Mouse (Mus musculus) midbrain, embryonic 16.5 days (tissue): ENCODE data around the gene Klf7. TPM values are rescaled to one million over a fixed set of nuclear protein-coding genes. Genes with fewer than 3 reads are reported as not detected.

Experiments
- ATAC-seq: fragments of 200-750 bp; cut with Nextera tagmentation; 2 replicates; pipeline ENCODE4 v1.8.0; 2017; ENCODE audit warnings: moderate TSS enrichment
- H3K27ac ChIP-seq: fragments of 300-500 bp; sonication (generic); 2 replicates; pipeline ENCODE4 v1.5.1; 2014; ENCODE audit warnings: mild to moderate bottlenecking, low read length, mixed read lengths
- H3K27me3 ChIP-seq: fragments of 300-500 bp; sonication (generic); 2 replicates; pipeline ENCODE4 v1.6.1; 2014; ENCODE audit warnings: low read depth, low read length, mixed read lengths; ENCODE audit not compliant: control insufficient read depth, insufficient read depth
- H3K36me3 ChIP-seq: fragments of 300-500 bp; sonication (generic); 2 replicates; pipeline ENCODE4 v1.6.1; 2014; ENCODE audit warnings: mild to moderate bottlenecking, low read length, moderate library complexity, mixed read lengths; ENCODE audit not compliant: control insufficient read depth, insufficient read depth
- H3K4me1 ChIP-seq: fragments of 300-500 bp; sonication (generic); 2 replicates; pipeline ENCODE4 v1.6.1; 2014; ENCODE audit warnings: mild to moderate bottlenecking, low read length, mixed read lengths; ENCODE audit not compliant: control insufficient read depth, insufficient read depth
- H3K4me2 ChIP-seq: fragments of 300-500 bp; sonication (generic); 2 replicates; pipeline ENCODE4 v1.6.1; 2014; ENCODE audit warnings: mild to moderate bottlenecking, low read length, mixed read lengths
- H3K4me3 ChIP-seq: fragments of 300-500 bp; sonication (generic); 2 replicates; pipeline ENCODE4 v1.5.1; 2014; ENCODE audit warnings: low read depth, mild to moderate bottlenecking, low read length, moderate library complexity, mixed read lengths
- H3K9ac ChIP-seq: fragments of 300-500 bp; sonication (generic); 2 replicates; pipeline ENCODE4 v1.6.1; 2014; ENCODE audit warnings: low read depth, low read length, mixed read lengths
- H3K9me3 ChIP-seq: fragments of 300-500 bp; sonication (generic); replicated peaks from 2 replicates; pipeline ENCODE4 v1.6.1; 2014; ENCODE audit warnings: mild to moderate bottlenecking, low read length, mixed read lengths; ENCODE audit not compliant: control insufficient read depth, poor library complexity, severe bottlenecking
- WGBS: fragments of 180-500 bp; shearing (Covaris S2); extraction: QIAGEN DNeasy Blood & Tissue Kit; methylation state at CpG from one replicate; pipeline ENCODE4 v1.1.7; 2014; 5-methylcytosine and 5-hydroxymethylcytosine counted together
- polyA plus RNA-seq: library from polyadenylated mRNA; unstranded; fragments of >200 nt; fragmentation: Nextera tagmentation; extraction: Ambion mirVana; gene quantifications from 2 replicates; pipeline ENCODE4 v1.2.1, GENCODE M21; 2015

Gene Klf7
- polyA plus RNA-seq, 1 experiment from 2014 or later: 130 TPM

DNA sequence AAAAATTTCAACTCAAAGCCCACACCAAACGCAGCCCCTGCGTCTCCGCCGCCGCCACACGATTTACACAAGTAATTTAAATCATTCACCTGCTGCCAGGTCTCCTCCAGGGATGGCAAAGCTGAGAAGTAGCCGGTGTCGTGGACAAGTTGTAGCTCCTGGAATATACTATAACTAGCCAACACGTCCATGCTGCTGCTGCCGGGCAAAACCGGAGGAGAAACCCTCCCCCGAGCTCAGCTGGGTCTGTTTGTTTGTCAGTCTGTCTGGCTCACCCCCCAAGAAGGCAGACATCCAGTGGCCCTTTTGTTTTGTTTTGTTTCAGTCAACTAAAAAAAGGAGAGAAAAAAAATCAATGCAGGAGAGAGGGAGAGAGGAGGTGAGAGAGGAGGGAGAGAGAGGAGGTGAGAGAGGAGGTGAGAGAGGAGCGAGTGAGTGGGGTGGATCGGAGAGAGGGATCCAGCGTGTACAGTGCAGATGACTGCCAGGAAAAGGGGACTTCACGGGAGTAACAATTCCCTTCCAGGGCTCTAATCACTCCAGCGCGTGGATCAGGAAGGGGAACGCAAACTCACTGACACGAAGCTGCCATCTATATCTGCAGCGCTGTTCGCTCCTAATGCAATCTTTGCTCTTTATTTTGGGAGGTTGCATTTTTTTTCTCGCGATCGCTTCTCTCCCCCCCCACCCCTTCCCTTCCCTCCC is 1.1 kb downstream of the Klf7 start:
- ATAC-seq: peak; percentile 71
- Histone ChIP-seq H3K4me1 (peaks cover 27% of the 10 kb centered on the region), H3K4me3 (peak overlapping the region; percentile 69), H3K27ac (peak overlapping the region; percentile 100), H3K9me3 (no peaks in the 10 kb centered on the region), H3K4me2 (peak overlapping the region; percentile 74), H3K9ac (peak overlapping the region; percentile 71), H3K27me3 (no peaks in the 10 kb centered on the region), H3K36me3 (no peaks in the 10 kb centered on the region)
- under 1% methylated on average over 25 of the region's 25 CpGs for WGBS

DNA sequence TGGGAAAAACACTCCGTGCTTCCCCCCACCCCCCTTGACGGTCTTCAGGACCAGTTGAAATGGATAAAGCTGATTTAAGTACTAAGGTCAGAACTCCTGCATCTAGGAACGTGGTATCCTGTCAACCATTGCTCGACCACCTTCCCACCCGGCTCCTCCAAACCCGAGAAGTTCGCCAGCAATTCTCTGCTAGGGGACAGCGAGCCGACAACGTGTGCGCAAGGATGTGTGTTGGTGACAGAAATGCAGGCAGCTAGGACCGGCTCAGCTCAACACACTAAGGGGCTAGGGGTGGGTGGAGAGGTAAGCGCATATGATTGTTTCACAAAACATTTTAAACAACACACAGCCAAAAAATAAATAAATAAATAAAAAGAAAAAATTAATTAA is 1.7 kb downstream of the Klf7 start:
- peak overlapping the region; percentile 69 for H3K4me3 ChIP-seq
- ATAC-seq: no peak
- peak overlapping the region; percentile 71 for H3K9ac ChIP-seq
- no peaks in the 10 kb centered on the region for H3K9me3 ChIP-seq
- no peaks in the 10 kb centered on the region for H3K36me3 ChIP-seq
- under 1% methylated on average over 13 of the region's 13 CpGs for WGBS
- peaks cover 33% of the 10 kb centered on the region for H3K4me1 ChIP-seq
- no peaks in the 10 kb centered on the region for H3K27me3 ChIP-seq
- peak overlapping the region; percentile 100 for H3K27ac ChIP-seq
- H3K4me2 ChIP-seq: peak overlapping the region; percentile 74

DNA sequence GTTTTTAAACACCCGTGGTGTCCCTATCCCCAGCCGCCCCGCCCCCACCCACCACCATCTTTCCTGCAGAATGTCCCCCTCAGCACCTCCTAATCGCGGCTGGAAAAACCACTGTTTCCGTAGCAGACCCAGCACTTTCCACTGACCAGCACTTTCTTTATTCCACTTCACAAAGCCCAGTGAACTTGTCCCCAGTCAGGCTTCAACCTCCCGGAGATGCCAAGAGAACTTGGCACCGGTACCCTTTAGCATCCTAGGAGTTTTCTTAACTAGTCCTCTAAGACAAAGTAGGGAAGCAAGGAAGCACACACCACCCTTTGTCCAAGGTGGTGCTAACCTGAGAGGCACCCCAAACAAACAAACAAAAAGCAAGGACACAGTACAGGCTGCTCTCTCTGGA is 2.2 kb downstream of the Klf7 start:
- H3K27me3 ChIP-seq: no peaks in the 10 kb centered on the region
- H3K9ac ChIP-seq: peak overlapping the region; percentile 71
- H3K27ac ChIP-seq: peak overlapping the region; percentile 100
- H3K4me3 ChIP-seq: peak overlapping the region; percentile 69
- no peak for ATAC-seq
- peaks cover 38% of the 10 kb centered on the region for H3K4me1 ChIP-seq
- WGBS: 0% methylated on average over 8 of the region's 8 CpGs
- no peaks in the 10 kb centered on the region for H3K9me3 ChIP-seq
- no peaks in the 10 kb centered on the region for H3K36me3 ChIP-seq
- peak overlapping the region; percentile 74 for H3K4me2 ChIP-seq

DNA sequence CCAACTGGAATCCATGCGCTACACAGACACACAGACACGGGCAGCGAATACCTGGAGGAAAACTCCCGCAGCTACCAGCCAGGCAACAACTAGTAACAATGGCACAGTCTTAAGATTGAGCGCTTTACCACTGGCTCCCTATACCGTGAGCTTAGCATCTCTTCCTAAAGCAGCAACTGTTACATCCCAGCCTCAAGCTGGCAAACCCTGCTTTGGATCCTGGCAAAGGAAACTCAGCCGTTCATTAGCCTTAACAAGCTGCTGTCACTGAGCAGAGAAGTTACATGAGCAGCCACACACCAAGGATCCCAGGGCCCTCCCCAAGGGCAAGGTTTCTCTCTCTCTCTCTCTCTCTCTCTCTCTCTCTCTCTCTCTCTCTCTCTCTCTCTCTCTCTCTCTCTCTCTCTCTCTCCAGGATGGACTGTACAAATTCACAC is 2.7 kb downstream of the Klf7 start:
- Histone ChIP-seq H3K9ac (peak overlapping the region; percentile 71), H3K4me2 (peak overlapping the region; percentile 74), H3K9me3 (no peaks in the 10 kb centered on the region), H3K27ac (peak overlapping the region; percentile 100), H3K36me3 (no peaks in the 10 kb centered on the region), H3K4me1 (peaks cover 43% of the 10 kb centered on the region), H3K4me3 (peak overlapping the region; percentile 69), H3K27me3 (no peaks in the 10 kb centered on the region)
- ATAC-seq: no peak
- WGBS: 2% methylated on average over 7 of the region's 7 CpGs

DNA sequence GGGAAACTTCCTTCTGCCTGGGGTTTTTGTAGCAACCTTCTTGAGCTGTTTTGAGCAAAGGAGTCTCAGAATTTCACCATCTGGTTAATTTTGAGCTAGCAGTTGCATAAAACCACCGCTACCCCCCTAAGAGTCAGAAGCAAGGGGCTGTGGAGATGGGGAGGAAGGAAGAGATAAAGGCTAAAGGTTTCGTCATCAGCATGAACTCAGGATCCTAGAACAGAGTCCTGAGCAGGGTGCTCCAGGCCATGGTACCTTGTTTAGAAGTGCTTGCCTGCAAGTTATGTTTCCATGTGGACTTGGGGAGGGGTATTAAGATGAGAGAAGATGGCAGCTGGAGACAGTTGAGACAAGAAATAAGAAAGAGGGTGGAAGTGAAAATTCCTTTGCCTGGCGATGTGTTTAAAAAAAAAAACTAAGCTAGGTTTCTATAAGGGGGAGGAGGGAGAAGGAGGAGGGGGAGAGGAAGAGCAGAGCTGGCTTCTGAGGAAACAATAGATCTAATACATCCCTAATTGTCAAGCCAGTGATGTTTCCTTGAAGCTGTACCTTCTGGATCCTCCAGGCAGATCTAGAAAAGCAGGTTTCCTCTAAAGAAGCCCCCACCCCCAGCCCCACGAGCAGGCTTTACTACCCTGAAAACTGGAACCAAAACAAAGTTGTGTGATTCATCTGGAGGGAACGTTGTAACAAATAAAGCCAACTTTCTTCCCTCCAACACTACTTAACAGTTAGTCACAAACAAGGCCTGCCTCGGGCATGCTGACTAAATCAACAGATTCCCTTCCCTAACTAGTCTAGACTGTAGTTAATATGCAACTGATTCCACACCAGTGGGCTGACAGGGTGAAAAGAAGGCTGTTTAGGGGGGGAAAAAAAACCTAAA is 3.6 kb downstream of the Klf7 start:
- peak overlapping the region; percentile 100 for H3K27ac ChIP-seq
- no peaks in the 10 kb centered on the region for H3K36me3 ChIP-seq
- peak overlapping the region; percentile 71 for H3K9ac ChIP-seq
- no peaks in the 10 kb centered on the region for H3K9me3 ChIP-seq
- H3K27me3 ChIP-seq: no peaks in the 10 kb centered on the region
- 28% methylated on average over 6 of the region's 6 CpGs for WGBS
- peaks cover 50% of the 10 kb centered on the region for H3K4me1 ChIP-seq
- ATAC-seq: no peak
- H3K4me3 ChIP-seq: peak overlapping the region; percentile 69
- H3K4me2 ChIP-seq: peak overlapping the region; percentile 74

DNA sequence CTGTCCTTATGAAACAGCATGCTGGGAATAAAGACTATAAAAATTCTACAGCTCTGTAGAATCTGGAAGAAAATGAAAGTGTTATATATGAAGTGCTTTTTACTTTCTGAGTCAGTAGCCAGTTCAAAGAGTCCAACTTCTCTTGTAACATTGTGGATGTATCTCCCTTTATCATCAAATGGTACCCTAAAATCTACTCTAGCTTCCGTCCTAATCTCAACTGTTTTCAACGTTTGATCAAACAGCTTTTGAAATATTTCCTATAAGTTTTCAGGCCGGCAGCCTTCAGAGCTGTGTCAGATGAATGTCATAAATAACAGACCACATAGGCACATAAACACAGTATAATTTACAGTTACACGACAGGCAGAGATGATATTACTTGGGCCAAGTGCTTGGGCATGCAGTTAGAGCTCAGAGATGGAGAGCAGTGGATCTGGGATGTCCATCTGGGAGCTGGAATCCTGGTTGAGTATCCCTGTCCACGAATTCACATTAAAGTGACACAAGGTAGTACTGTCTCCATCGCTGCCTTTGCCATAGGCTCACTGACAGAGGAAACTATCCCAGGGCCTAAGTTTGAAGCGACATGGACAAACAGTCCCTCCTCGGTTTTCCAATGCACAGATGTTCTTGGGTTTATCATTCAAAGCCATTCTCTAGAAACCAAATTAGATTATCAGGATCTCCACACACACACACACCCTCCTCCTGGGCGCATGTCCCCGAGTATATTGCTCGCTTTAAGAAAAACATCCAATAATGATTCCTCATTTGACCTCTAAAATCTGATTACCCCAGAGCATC is 4.4 kb downstream of the Klf7 start:
- Histone ChIP-seq H3K27ac (peak overlapping the region; percentile 100), H3K9ac (peak overlapping the region; percentile 71), H3K4me1 (peaks cover 54% of the 10 kb centered on the region), H3K9me3 (no peaks in the 10 kb centered on the region), H3K36me3 (no peaks in the 10 kb centered on the region), H3K4me3 (peak overlapping the region; percentile 69), H3K27me3 (no peaks in the 10 kb centered on the region), H3K4me2 (peak overlapping the region; percentile 74)
- WGBS: 50% methylated on average over 11 of the region's 11 CpGs
- no peak for ATAC-seq

DNA sequence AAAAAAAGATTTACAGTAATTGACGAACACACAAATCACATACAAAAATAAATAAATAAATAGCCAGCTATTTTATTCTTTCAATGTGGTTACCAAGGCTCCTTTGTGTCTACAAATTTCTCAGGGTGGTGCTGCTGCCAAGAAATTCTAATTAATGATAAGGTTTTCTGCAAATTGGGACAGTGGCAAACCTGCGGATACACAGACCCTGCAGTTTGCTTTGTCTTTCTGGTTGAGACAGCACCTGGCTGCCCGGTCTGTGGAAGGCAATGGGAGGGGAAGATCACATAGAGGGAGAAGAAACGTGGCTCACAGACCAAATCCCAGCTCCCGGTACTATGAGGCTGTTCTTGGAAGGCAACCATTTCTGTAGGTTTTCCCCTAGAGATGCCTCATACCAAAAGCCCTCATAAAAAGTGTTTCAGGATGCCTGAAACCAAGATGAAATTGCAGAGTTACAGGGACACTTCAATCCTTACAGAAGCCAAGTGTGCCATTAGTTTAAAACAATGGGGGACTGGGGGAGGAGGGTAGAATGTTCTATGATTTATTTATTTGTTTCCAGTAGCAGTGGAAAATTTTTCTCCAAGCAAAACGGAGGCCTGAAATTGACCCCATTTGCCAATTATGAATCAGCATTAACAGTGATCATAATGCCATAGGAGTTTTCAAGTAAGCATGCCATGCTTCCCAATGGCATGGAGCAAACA is 5.2 kb downstream of the Klf7 start:
- Histone ChIP-seq H3K9ac (peak overlapping the region; percentile 71), H3K9me3 (no peaks in the 10 kb centered on the region), H3K36me3 (no peaks in the 10 kb centered on the region), H3K27ac (peak overlapping the region; percentile 77), H3K27me3 (no peaks in the 10 kb centered on the region), H3K4me2 (peak overlapping the region; percentile 74), H3K4me1 (peaks cover 55% of the 10 kb centered on the region), H3K4me3 (peak overlapping the region; percentile 69)
- 28% methylated on average over 6 of the region's 6 CpGs for WGBS
- ATAC-seq: no peak

DNA sequence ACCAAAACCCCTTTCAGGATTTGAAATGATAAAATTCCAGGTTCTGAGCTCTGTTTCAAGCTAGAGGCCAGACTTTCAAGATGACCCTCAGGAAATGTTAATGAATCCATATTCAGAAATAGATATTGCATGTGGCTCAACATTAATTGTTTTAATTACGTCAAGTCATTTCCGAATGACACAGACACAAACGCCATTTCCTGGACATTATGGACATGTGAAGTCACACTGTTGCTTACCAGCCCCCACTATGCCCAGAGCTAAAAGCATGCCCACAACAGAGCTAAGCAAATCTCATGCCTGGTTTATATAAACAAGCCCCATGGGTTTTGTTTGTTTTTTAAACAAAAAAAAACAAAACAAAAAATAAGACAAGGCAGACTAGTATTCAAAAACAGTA is 7.5 kb downstream of the Klf7 start:
- Histone ChIP-seq H3K4me2 (0 out of 2 replicates have a peak overlapping the region, but pooled peaks have one; percentile 5), H3K27ac (no peak overlapping the region), H3K9me3 (no peaks in the 10 kb centered on the region), H3K27me3 (no peaks in the 10 kb centered on the region), H3K4me3 (no peak overlapping the region), H3K36me3 (no peaks in the 10 kb centered on the region), H3K4me1 (peaks cover 60% of the 10 kb centered on the region), H3K9ac (no peak overlapping the region)
- WGBS: 86% methylated on average over 3 of the region's 3 CpGs
- no peak for ATAC-seq
